Mouse (Mus musculus) neural tube, embryonic 12.5 days (tissue): Measurements from ENCODE around the gene Lpcat2. TPM values are rescaled to one million over a fixed set of nuclear protein-coding genes. Genes with fewer than 3 reads are reported as not detected.

Experiments used
- ATAC-seq: fragments of 200-750 bp; cut with Nextera tagmentation; 2 replicates; pipeline ENCODE4 v1.8.0; 2017; ENCODE audit warnings: low read depth, mild to moderate bottlenecking, moderate TSS enrichment, moderate library complexity; ENCODE audit not compliant: low FRiP score
- H3K27ac ChIP-seq: fragments of 300-500 bp; sonication (generic); 2 replicates; pipeline ENCODE4 v1.5.1; 2016
- H3K27me3 ChIP-seq: fragments of 300-500 bp; sonication (generic); replicated peaks from 2 replicates; pipeline ENCODE4 v1.6.1; 2016; ENCODE audit warnings: mild to moderate bottlenecking
- H3K36me3 ChIP-seq: fragments of 300-500 bp; sonication (generic); 2 replicates; pipeline ENCODE4 v1.6.1; 2016; ENCODE audit warnings: mild to moderate bottlenecking
- H3K4me1 ChIP-seq: fragments of 300-500 bp; sonication (generic); 2 replicates; pipeline ENCODE4 v1.6.1; 2016
- H3K4me2 ChIP-seq: fragments of 300-500 bp; sonication (generic); replicated peaks from 2 replicates; pipeline ENCODE4 v1.6.1; 2016; ENCODE audit warnings: mild to moderate bottlenecking
- H3K4me3 ChIP-seq: fragments of 300-500 bp; sonication (generic); 2 replicates; pipeline ENCODE4 v1.5.1; 2016
- H3K9ac ChIP-seq: fragments of 300-500 bp; sonication (generic); 2 replicates; pipeline ENCODE4 v1.6.1; 2016; ENCODE audit warnings: mild to moderate bottlenecking
- H3K9me3 ChIP-seq: fragments of 300-500 bp; sonication (generic); 2 replicates; pipeline ENCODE4 v1.6.1; 2016; ENCODE audit warnings: mild to moderate bottlenecking
- WGBS: fragments of 180-500 bp; shearing (Covaris S2); methylation state at CpG from one replicate; pipeline ENCODE4 v1.1.7; 2016; 5-methylcytosine and 5-hydroxymethylcytosine counted together
- polyA plus RNA-seq: library from polyadenylated mRNA; unstranded; fragments of >200 nt; fragmentation: Nextera tagmentation; extraction: Ambion mirVana; gene quantifications from 2 replicates; pipeline ENCODE4 v1.2.1, GENCODE M21; 2016

Gene Lpcat2
- polyA plus RNA-seq, 1 experiment from 2014 or later = 8.4 TPM

DNA sequence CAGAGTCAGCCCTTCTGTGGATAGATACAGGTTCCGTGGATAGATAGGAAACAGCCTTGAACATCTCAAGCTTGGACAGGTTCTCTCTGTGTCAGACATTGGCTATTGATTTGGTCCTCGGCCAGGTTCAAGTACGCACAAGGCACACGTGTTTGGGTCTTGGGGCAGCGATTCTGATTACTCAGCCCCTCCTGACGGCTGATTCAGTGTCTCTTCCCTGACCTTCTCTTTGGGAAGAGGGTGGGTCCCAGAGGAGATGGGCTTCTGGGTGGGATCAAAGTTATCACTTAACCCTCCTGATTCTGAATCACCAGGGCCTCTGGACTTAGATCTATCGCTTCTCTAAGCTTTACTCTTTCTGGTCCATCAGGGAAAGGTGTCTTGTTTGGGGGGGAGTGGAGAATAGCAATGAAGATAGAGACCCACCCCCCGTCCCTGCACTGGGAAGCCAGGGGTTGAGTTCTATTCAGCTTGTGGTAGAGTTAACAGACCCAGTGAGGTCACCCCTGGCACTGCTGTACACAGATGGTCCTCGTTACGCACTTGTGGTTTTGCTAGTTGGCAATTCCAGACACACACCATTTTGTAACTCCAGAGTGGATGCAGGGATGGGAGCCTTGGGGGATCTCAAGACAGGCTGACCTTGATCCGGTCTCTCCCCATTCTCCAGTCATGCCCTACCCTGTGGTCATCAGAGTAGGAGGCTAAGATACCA lies 20.2 kb upstream of the Lpcat2 start:
- WGBS = 88% methylated on average over 11 of the region's 11 CpGs

DNA sequence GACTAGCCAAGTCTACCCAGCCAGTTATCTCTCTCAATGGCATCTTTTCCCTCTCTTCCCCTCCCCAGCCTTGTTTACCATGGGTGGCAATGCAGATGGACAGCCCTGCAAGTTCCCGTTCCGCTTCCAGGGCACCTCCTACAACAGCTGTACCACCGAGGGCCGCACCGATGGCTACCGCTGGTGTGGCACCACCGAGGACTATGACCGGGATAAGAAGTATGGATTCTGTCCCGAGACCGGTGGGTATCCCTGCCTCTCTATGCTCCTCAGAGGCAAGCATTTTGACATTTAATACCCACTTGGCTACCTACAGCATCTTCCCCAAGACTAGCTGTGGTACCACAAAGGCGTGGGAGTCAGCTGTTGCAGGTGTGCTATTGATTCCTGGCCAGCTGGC lies 19.2 kb upstream of the Lpcat2 start:
- H3K36me3 ChIP-seq = 0 out of 2 replicates have a peak, but pooled peaks cover 3% of the 10 kb centered on the region
- H3K4me2 ChIP-seq = no peak overlapping the region
- no peak overlapping the region for H3K4me3 ChIP-seq
- no peaks in the 10 kb centered on the region for H3K4me1 ChIP-seq
- H3K9ac ChIP-seq = no peak overlapping the region
- ATAC-seq = no peak
- H3K9me3 ChIP-seq = no peaks in the 10 kb centered on the region
- WGBS = 95% methylated on average over 11 of the region's 11 CpGs
- no peaks in the 10 kb centered on the region for H3K27me3 ChIP-seq
- no peak overlapping the region for H3K27ac ChIP-seq

More for the DNA sequence above, 20.2 kb upstream of the Lpcat2 start:
- no peak for ATAC-seq
- no peak overlapping the region for H3K27ac ChIP-seq
- H3K4me1 ChIP-seq = no peaks in the 10 kb centered on the region
- no peak overlapping the region for H3K4me2 ChIP-seq
- H3K4me3 ChIP-seq = no peak overlapping the region
- H3K9ac ChIP-seq = no peak overlapping the region
- no peaks in the 10 kb centered on the region for H3K9me3 ChIP-seq
- no peaks in the 10 kb centered on the region for H3K27me3 ChIP-seq
- 0 out of 2 replicates have a peak, but pooled peaks cover 3% of the 10 kb centered on the region for H3K36me3 ChIP-seq

GRCm38 (mm10) chr8:92838616-92839015 lies 16.5 kb upstream of the Lpcat2 start:
- Histone ChIP-seq H3K4me3 (no peak overlapping the region), H3K9ac (no peak overlapping the region), H3K4me2 (no peak overlapping the region), H3K9me3 (no peaks in the 10 kb centered on the region), H3K4me1 (no peaks in the 10 kb centered on the region), H3K27me3 (no peaks in the 10 kb centered on the region), H3K36me3 (0 out of 2 replicates have a peak, but pooled peaks cover 3% of the 10 kb centered on the region), H3K27ac (no peak overlapping the region)
- ATAC-seq = no peak
- WGBS = 86% methylated on average over 3 of the region's 3 CpGs

- H3K4me2 ChIP-seq = no peak overlapping the region
- no peak for ATAC-seq
- no peaks in the 10 kb centered on the region for H3K4me1 ChIP-seq
- no peaks in the 10 kb centered on the region for H3K9me3 ChIP-seq
- H3K27ac ChIP-seq = no peak overlapping the region
- 94% methylated on average over 8 of the region's 8 CpGs for WGBS
- H3K9ac ChIP-seq = no peak overlapping the region
- H3K36me3 ChIP-seq = peaks cover 7% of the 10 kb centered on the region; the same call in 1 of the 2 replicates
- H3K27me3 ChIP-seq = no peaks in the 10 kb centered on the region
- no peak overlapping the region for H3K4me3 ChIP-seq
Observed at GRCm38 (mm10) chr8:92839161-92839560, 16.0 kb upstream of the Lpcat2 start.

GRCm38 (mm10) chr8:92839876-92840275 lies 15.3 kb upstream of the Lpcat2 start:
- no peaks in the 10 kb centered on the region for H3K4me1 ChIP-seq
- no peak overlapping the region for H3K9ac ChIP-seq
- H3K27me3 ChIP-seq = no peaks in the 10 kb centered on the region
- no peak for ATAC-seq
- no peak overlapping the region for H3K27ac ChIP-seq
- WGBS = 95% methylated on average over 7 of the region's 7 CpGs
- no peak overlapping the region for H3K4me2 ChIP-seq
- H3K9me3 ChIP-seq = no peaks in the 10 kb centered on the region
- H3K4me3 ChIP-seq = no peak overlapping the region
- peaks cover 7% of the 10 kb centered on the region; the same call in 1 of the 2 replicates for H3K36me3 ChIP-seq

GRCm38 (mm10) chr8:92846684-92847083 lies 8.5 kb upstream of the Lpcat2 start:
- H3K9ac ChIP-seq = no peak overlapping the region
- H3K27me3 ChIP-seq = no peaks in the 10 kb centered on the region
- peaks cover 4% of the 10 kb centered on the region; the same call in 1 of the 2 replicates for H3K36me3 ChIP-seq
- no peak overlapping the region for H3K4me3 ChIP-seq
- peaks cover 12% of the 10 kb centered on the region for H3K4me1 ChIP-seq
- H3K9me3 ChIP-seq = no peaks in the 10 kb centered on the region
- ATAC-seq = no peak
- no peak overlapping the region for H3K27ac ChIP-seq
- H3K4me2 ChIP-seq = no peak overlapping the region; the same call in 1 of the 2 replicates
- 31% methylated on average over 3 of the region's 3 CpGs for WGBS

GRCm38 (mm10) chr8:92847299-92847698 lies 7.8 kb upstream of the Lpcat2 start:
- Histone ChIP-seq H3K27me3 (no peaks in the 10 kb centered on the region), H3K4me2 (no peak overlapping the region)
- ATAC-seq = 0 out of 2 replicates have a peak, but pooled peaks have one; percentile 53

DNA sequence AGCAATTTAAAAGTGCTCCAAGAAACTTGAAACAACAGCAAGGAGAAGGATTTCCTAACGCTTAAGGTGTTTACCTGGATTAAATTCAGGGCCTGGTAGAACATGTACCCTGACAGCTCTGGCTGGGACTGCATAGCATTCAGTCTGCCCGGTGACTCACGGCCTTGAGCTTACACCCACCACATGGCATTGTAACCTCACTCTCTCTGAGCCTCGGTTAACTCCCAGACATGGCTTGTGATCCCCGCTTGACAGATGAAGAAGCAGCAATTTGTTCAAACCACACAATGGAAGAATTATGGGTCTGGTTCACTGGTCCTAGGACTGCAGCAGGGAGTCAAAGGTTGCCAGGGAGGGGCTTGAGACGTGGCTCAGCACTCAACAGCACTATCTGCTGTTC lies 5.9 kb upstream of the Lpcat2 start:
- peaks cover 12% of the 10 kb centered on the region for H3K4me1 ChIP-seq
- H3K9ac ChIP-seq = no peak overlapping the region
- no peaks in the 10 kb centered on the region for H3K9me3 ChIP-seq
- H3K36me3 ChIP-seq = no peaks in the 10 kb centered on the region
- WGBS = 39% methylated on average over 6 of the region's 6 CpGs
- H3K4me2 ChIP-seq = no peak overlapping the region
- peaks cover 5% of the 10 kb centered on the region for H3K27me3 ChIP-seq
- ATAC-seq = no peak
- no peak overlapping the region for H3K27ac ChIP-seq
- H3K4me3 ChIP-seq = no peak overlapping the region

More at GRCm38 (mm10) chr8:92847299-92847698, 7.8 kb upstream of the Lpcat2 start:
- Histone ChIP-seq H3K9ac (no peak overlapping the region), H3K4me1 (peaks cover 12% of the 10 kb centered on the region), H3K9me3 (no peaks in the 10 kb centered on the region), H3K27ac (no peak overlapping the region), H3K4me3 (no peak overlapping the region), H3K36me3 (peaks cover 4% of the 10 kb centered on the region; the same call in 1 of the 2 replicates)
- 50% methylated on average over 9 of the region's 9 CpGs for WGBS

- Histone ChIP-seq H3K27ac (no peak overlapping the region), H3K9me3 (no peaks in the 10 kb centered on the region), H3K4me3 (no peak overlapping the region), H3K36me3 (no peaks in the 10 kb centered on the region), H3K9ac (no peak overlapping the region), H3K27me3 (peaks cover 10% of the 10 kb centered on the region), H3K4me2 (no peak overlapping the region), H3K4me1 (peaks cover 12% of the 10 kb centered on the region)
- WGBS = 72% methylated on average over 4 of the region's 4 CpGs
- no peak for ATAC-seq
Observed at GRCm38 (mm10) chr8:92850239-92850638, 4.9 kb upstream of the Lpcat2 start.

DNA sequence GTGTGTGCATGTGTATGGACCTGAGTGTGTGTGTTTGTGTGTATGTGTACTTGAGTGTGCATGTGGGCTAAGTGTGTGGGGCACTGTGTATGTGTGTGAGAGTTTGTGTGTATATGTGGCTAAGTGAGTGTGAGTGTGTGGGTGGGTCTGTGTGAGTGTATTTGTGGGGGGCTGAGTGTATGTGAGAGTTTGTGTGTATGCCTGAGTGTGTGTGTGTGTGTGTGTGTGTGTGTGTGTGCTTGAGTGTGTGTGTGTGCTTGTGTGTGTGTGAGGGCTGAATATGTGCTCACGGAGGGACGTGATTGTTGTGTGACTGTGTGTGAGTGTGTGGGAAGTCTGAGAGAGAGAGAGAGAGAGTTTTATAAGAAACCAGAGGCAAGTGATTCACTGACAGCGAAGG lies 3.8 kb upstream of the Lpcat2 start:
- WGBS = 83% methylated on average over 3 of the region's 3 CpGs
- no peak for ATAC-seq

DNA sequence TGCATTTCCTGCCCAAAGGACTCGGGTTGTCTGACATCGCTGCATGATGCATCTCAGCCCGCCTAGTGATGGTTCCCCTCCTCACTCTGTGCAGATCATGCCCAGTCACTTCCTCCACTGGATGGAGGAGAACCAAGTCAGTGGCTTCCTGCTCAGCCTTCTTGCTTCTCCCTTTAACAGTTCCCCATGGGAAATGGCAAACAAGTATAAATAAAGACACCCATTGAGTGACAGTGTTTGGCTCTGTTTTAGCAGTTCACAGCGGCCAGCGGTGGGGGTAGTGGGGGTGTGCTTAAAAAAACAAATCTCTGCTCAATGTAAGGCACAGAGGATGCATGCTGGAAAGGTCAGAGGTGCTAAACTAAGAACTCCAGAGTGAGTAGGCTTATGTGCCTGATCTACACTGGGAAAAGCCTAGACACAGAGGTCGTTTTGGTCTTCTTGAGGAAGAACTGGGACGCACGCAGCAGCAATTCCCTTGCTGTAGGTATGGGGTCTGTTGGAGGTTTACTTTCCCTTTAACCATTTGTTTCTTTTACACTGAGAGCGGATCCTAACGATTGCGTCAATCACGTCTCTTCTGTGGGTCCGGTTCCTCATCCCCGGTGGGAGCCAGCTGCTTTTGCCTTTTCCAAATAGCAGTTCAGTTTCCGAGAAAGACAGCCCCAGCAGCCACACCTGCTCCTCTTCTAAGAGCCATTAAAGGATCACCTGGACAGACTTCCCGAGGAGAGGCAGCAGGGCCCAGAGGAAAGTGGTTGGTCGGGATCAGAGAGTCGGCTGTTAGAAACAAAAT lies 1.8 kb upstream of the Lpcat2 start:
- no peak for ATAC-seq
- WGBS = 63% methylated on average over 18 of the region's 18 CpGs

More for the DNA sequence above, 3.8 kb upstream of the Lpcat2 start:
- no peak overlapping the region for H3K9ac ChIP-seq
- H3K36me3 ChIP-seq = no peaks in the 10 kb centered on the region
- H3K27ac ChIP-seq = no peak overlapping the region
- H3K9me3 ChIP-seq = no peaks in the 10 kb centered on the region
- peaks cover 18% of the 10 kb centered on the region for H3K27me3 ChIP-seq
- no peak overlapping the region for H3K4me3 ChIP-seq
- H3K4me1 ChIP-seq = peaks cover 10% of the 10 kb centered on the region
- H3K4me2 ChIP-seq = no peak overlapping the region

DNA sequence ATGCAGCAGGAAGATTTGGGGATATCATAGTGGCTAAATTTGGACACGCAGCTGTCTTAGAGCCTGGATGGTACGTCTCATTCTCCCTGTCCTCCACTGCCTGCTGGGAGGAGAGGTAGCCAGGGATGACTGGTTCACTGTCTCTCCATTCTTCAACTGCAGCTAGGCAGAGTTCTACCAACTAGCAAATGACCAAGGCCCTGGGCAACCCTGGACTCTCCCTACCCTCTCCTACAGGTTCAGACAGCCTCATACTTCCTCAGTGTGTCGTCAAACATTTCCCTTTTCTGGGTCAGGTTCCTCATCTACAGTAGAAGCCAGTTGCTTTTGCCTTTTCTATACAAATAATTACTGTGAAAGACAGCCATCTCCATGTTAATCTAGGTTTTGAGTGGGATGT lies 466 bp upstream of the Lpcat2 start:
- Histone ChIP-seq H3K4me2 (peak overlapping the region; percentile 81), H3K9me3 (no peaks in the 10 kb centered on the region), H3K9ac (no peak overlapping the region), H3K4me1 (no peaks in the 10 kb centered on the region), H3K36me3 (no peaks in the 10 kb centered on the region), H3K27me3 (peaks cover 18% of the 10 kb centered on the region), H3K27ac (no peak overlapping the region), H3K4me3 (no peak overlapping the region)
- 93% methylated on average over 3 of the region's 3 CpGs for WGBS
- no peak for ATAC-seq

More for the DNA sequence above, 1.8 kb upstream of the Lpcat2 start:
- Histone ChIP-seq H3K27ac (no peak overlapping the region), H3K4me2 (no peak overlapping the region), H3K4me1 (no peaks in the 10 kb centered on the region), H3K4me3 (no peak overlapping the region), H3K27me3 (peaks cover 18% of the 10 kb centered on the region), H3K36me3 (no peaks in the 10 kb centered on the region), H3K9me3 (no peaks in the 10 kb centered on the region), H3K9ac (no peak overlapping the region)
